Mouse (Mus musculus) hindbrain, postnatal 0 days (tissue): ENCODE data around the gene Plekhh2. TPM values are rescaled to one million over a fixed set of nuclear protein-coding genes. Genes with fewer than 3 reads are reported as not detected.

Experiments used
- ATAC-seq: fragments of 200-750 bp; cut with Nextera tagmentation; 2 replicates; pipeline ENCODE4 v1.8.0; 2017; ENCODE audit warnings: mild to moderate bottlenecking, moderate TSS enrichment, moderate library complexity
- DNase-seq: peaks from one replicate; pipeline ENCODE4 v3.0.0-alpha.2; 2015; ENCODE audit warnings: low spot score
- H3K27ac ChIP-seq: fragments of 300-500 bp; sonication (generic); 2 replicates; pipeline ENCODE4 v1.5.1; 2014; ENCODE audit warnings: mild to moderate bottlenecking
- H3K27me3 ChIP-seq: fragments of 300-500 bp; sonication (generic); 2 replicates; pipeline ENCODE4 v1.6.1; 2014; ENCODE audit warnings: low read length, mixed read lengths; ENCODE audit not compliant: insufficient read depth
- H3K36me3 ChIP-seq: fragments of 300-500 bp; sonication (generic); 2 replicates; pipeline ENCODE4 v1.6.1; 2014; ENCODE audit warnings: low read length, mixed read lengths; ENCODE audit not compliant: insufficient read depth
- H3K4me1 ChIP-seq: fragments of 300-500 bp; sonication (generic); 2 replicates; pipeline ENCODE4 v1.6.1; 2014; ENCODE audit warnings: antibody characterized with exemption, low read length, mixed read lengths; ENCODE audit not compliant: insufficient read depth
- H3K4me2 ChIP-seq: fragments of 300-500 bp; sonication (generic); 2 replicates; pipeline ENCODE4 v1.6.1; 2014; ENCODE audit warnings: low read depth, mild to moderate bottlenecking, low read length, moderate library complexity, mixed read lengths
- H3K4me3 ChIP-seq: fragments of 300-500 bp; sonication (generic); 2 replicates; pipeline ENCODE4 v1.5.1; 2014; ENCODE audit warnings: low read length
- H3K9ac ChIP-seq: fragments of 300-500 bp; sonication (generic); replicated peaks from 2 replicates; pipeline ENCODE4 v1.6.1; 2014; ENCODE audit warnings: mild to moderate bottlenecking, low read length, moderate library complexity, mixed read lengths
- H3K9me3 ChIP-seq: fragments of 300-500 bp; sonication (generic); 2 replicates; pipeline ENCODE4 v1.6.1; 2016; ENCODE audit warnings: low read length, mixed read lengths
- CTCF ChIP-seq: IDR thresholded peaks from 2 replicates; pipeline ENCODE4 v1.5.1; 2016; ENCODE audit warnings: antibody characterized with exemption, control low read depth, low read depth
- WGBS: fragments of 180-500 bp; shearing (Covaris S2); extraction: QIAGEN DNeasy Blood & Tissue Kit; methylation state at CpG from one replicate; pipeline ENCODE4 v1.1.7; 2014; 5-methylcytosine and 5-hydroxymethylcytosine counted together
- polyA plus RNA-seq: library from polyadenylated mRNA; unstranded; fragments of >200 nt; fragmentation: Nextera tagmentation; extraction: Ambion mirVana; gene quantifications from 2 replicates; pipeline ENCODE4 v1.2.1, GENCODE M21; 2015
- total RNA-seq: library from RNA; depleted of rRNA; stranded (reverse); fragments of >200 nt; gene quantifications from 2 replicates; pipeline ENCODE4 v1.2.3, GENCODE M21; 2014

Gene Plekhh2
- total and polyA plus RNA-seq, 2 experiments from 2014 or later = 1.6 to 2.6 TPM

DNA sequence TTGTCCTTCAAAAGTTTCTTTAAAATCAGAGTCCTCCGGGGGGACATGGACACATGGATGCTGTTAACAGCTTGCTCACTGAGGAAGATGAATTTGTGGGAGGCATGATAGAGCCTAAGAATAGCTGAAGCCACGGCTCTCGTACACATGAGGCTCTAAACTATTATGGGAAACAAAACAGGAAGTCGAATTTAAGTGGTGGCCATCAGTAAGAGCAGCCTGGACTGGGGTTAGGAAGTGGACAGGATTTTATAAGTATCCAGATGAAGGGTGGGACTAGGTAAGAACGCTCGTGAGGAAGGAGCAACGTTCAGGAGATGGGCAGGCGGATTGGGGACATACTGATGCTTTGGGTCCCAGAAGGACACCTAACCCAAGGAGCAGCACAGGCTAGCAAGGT, 67.6 kb downstream of the Plekhh2 start:
- ATAC-seq = no peak
- H3K4me3 ChIP-seq = no peak overlapping the region
- H3K9ac ChIP-seq = no peak overlapping the region
- H3K27me3 ChIP-seq = no peaks in the 10 kb centered on the region
- no peak overlapping the region for H3K4me2 ChIP-seq
- H3K27ac ChIP-seq = no peak overlapping the region
- no peaks in the 10 kb centered on the region for H3K36me3 ChIP-seq
- H3K9me3 ChIP-seq = no peaks in the 10 kb centered on the region
- no peaks in the 10 kb centered on the region for H3K4me1 ChIP-seq
- no peak for TF ChIP-seq CTCF
- DNase-seq = no peak
- 87% methylated on average over 8 of the region's 8 CpGs for WGBS

- ATAC-seq (no peak), DNase-seq (no peak)
- no peaks in the 10 kb centered on the region for H3K4me1 ChIP-seq
- no peaks in the 10 kb centered on the region for H3K9me3 ChIP-seq
- no peaks in the 10 kb centered on the region for H3K27me3 ChIP-seq
- H3K4me3 ChIP-seq = no peak overlapping the region
- no peak for TF ChIP-seq CTCF
- H3K27ac ChIP-seq = no peak overlapping the region
- no peak overlapping the region for H3K4me2 ChIP-seq
- H3K9ac ChIP-seq = no peak overlapping the region
- WGBS = 85% methylated on average over 10 of the region's 10 CpGs
- no peaks in the 10 kb centered on the region for H3K36me3 ChIP-seq
These were observed 68.1 kb downstream of the Plekhh2 start for GRCm38 (mm10) chr17:84579817-84580216.

DNA sequence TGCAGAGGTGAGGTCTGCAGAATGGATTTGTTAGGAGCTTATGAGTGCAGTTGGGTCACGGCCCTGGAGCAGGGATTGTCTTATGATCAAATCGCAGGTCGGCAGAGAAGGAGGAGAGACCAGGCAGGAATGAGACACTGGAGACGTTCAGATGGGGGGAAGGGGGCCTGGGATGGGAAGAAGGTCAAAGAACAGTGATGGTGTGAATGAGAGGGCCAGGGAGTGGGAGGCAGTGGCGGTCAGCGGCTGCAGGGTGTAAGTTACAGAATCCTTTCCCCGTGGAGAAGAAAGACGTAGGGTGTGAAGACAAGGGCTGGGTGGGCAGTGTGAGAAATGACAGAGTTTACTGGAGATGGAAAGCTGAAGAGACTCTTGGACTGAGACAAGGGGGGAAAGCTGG, 69.1 kb downstream of the Plekhh2 start:
- Histone ChIP-seq H3K4me2 (no peak overlapping the region), H3K4me1 (no peaks in the 10 kb centered on the region), H3K27me3 (no peaks in the 10 kb centered on the region), H3K4me3 (no peak overlapping the region), H3K27ac (no peak overlapping the region), H3K9ac (no peak overlapping the region), H3K9me3 (no peaks in the 10 kb centered on the region), H3K36me3 (no peaks in the 10 kb centered on the region)
- ATAC-seq (no peak), DNase-seq (no peak)
- 62% methylated on average over 8 of the region's 8 CpGs for WGBS
- no peak for TF ChIP-seq CTCF

GRCm38 (mm10) chr17:84581740-84582414, 70.2 kb downstream of the Plekhh2 start:
- no peak for DNase-seq
- no peak for TF ChIP-seq CTCF
- Histone ChIP-seq H3K36me3 (no peaks in the 10 kb centered on the region), H3K27ac (no peak overlapping the region), H3K9ac (no peak overlapping the region), H3K4me1 (no peaks in the 10 kb centered on the region), H3K9me3 (no peaks in the 10 kb centered on the region), H3K4me3 (no peak overlapping the region), H3K27me3 (no peaks in the 10 kb centered on the region), H3K4me2 (no peak overlapping the region)
- ATAC-seq = no peak
- WGBS = 70% methylated on average over 8 of the region's 8 CpGs

DNA sequence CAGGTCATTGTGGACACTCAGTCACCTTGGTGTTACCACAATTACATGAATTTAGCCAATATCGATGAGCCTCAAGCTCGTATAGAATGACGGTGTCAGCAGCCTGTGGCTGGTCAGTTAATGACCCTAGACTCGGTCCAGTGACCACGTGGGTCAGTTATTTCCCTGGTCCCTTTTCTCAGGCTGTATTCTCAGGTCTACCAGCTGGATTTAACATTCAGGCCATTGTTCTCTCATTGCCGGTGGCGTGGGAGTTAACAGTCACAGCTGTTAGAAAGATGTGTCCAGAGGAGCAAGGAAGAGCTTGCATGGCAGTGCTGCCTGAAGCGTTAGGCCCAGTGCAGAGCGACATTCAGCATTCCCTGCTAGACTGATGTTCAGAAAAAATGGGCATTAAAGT, 72.4 kb downstream of the Plekhh2 start:
- no peak overlapping the region for H3K27ac ChIP-seq
- H3K4me1 ChIP-seq = no peaks in the 10 kb centered on the region
- ATAC-seq = no peak
- H3K27me3 ChIP-seq = no peaks in the 10 kb centered on the region
- TF ChIP-seq CTCF = no peak
- H3K4me2 ChIP-seq = no peak overlapping the region
- H3K4me3 ChIP-seq = no peak overlapping the region
- 66% methylated on average over 9 of the region's 9 CpGs for WGBS
- H3K9me3 ChIP-seq = no peaks in the 10 kb centered on the region
- H3K36me3 ChIP-seq = no peaks in the 10 kb centered on the region
- no peak overlapping the region for H3K9ac ChIP-seq
- DNase-seq = no peak

DNA sequence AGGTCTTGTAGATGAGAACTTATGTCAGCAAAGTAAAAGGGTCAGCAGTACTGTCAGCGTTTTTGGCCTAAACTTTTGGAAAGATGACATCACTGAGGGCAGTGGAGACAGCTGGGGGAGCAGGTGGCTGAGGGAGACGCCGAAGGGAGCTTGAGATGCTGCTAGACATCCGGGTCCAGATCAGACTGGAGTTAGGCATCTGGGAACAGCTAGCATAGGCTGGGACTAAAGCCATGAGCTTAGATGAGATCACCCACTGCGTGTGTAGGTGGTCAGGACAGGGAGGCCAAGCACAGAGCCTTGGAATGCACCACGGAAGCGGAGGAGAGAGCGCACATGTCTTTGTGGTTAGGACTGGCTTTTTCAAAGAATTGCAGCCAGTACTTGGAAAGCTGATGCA, 73.4 kb downstream of the Plekhh2 start:
- Histone ChIP-seq H3K9me3 (no peaks in the 10 kb centered on the region), H3K36me3 (0 out of 2 replicates have a peak, but pooled peaks cover 2% of the 10 kb centered on the region), H3K4me3 (no peak overlapping the region), H3K27me3 (no peaks in the 10 kb centered on the region), H3K4me1 (no peaks in the 10 kb centered on the region), H3K27ac (no peak overlapping the region), H3K9ac (no peak overlapping the region), H3K4me2 (no peak overlapping the region)
- TF ChIP-seq CTCF = no peak
- 69% methylated on average over 8 of the region's 8 CpGs for WGBS
- DNase-seq (no peak), ATAC-seq (no peak)

DNA sequence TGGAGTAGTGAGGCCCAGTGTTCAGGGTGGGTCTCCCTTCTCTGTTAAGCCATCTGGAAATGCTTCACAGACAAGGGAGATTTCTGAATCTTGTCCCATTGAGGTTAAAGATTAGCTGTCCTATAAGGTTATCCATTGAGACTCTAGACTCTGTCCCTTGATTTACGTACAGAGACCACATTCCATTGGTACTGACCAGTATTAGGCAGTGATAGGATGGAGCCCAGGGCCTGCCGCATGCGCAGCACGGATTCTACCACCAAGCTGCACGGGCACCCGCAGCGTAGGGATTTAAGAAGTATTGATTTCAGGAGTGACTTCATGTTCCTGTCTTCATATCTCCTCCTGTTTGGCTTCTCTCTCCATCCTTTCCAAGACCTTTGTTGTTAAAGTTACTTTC, 78.4 kb downstream of the Plekhh2 start:
- no peaks in the 10 kb centered on the region for H3K9me3 ChIP-seq
- DNase-seq (no peak), ATAC-seq (no peak)
- H3K4me1 ChIP-seq = no peaks in the 10 kb centered on the region
- no peak overlapping the region for H3K4me3 ChIP-seq
- 0 out of 2 replicates have a peak, but pooled peaks cover 5% of the 10 kb centered on the region for H3K36me3 ChIP-seq
- no peak for TF ChIP-seq CTCF
- 95% methylated on average over 7 of the region's 7 CpGs for WGBS
- H3K9ac ChIP-seq = no peak overlapping the region
- H3K27ac ChIP-seq = no peak overlapping the region
- H3K27me3 ChIP-seq = no peaks in the 10 kb centered on the region
- no peak overlapping the region for H3K4me2 ChIP-seq
